Mouse (Mus musculus) spleen, postnatal 14 days (tissue): Measurements from ENCODE around the gene Clec4b1.
"Not testable (repeated sequence)": the region's sequence is repeated elsewhere in the genome, so short reads cannot be mapped to it uniquely, and the experiment has no call there.

ENCODE experiments used
- DNase-seq, 2 experiments: peaks; one replicate each; pipeline ENCODE4 v3.0.0; 2021 to 2022; ENCODE audit warnings: low spot score in 2 of 2

The Clec4b1 gene

GRCm38 (mm10) chr6:123049742-123050372, at the start of gene Clec4b1:
Gene Clec4b1, plus strand, starts transcription at chr6:123049962.
- DNase-seq = no peak

DNA sequence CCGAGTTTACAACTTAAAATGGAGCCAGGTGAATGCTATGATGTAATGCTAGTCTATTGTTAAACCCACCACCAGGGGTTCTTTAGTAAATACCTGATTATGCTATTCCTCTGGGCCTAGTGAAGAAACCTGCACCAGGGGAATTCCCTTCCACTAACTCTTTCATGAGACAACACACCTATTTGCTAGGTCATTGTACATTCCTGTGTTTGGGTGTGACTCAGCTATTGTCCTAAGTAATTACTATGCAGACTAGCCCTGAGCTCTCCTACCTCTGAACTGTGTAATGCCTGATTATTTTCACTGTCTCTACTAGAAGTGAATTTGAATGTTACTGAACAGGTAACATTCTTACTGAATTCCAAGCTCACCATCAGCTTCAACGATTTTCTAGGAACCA, 45.1 kb upstream of the Clec4b1 start:
- not testable (repeated sequence) for DNase-seq

DNA sequence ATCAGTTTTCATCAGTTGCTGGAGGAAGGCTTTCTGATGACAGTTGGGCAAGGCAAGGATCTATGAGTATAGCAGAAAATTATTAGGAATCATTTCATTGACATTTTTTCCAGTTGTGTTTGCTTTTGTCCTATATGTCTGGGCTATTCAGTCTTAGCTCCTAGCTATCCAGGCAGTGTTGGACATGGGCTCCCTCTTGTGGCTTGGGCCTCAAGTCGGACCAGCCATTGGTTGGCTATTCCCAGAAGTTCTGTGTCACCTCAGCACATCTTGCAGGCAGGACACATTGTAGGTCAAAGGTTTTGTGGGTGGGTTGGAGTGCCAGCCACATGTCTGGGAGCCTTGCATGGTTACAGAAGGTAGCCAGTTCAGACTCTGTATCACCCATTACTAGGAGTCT, 44.2 kb upstream of the Clec4b1 start:
- no peak for DNase-seq

DNA sequence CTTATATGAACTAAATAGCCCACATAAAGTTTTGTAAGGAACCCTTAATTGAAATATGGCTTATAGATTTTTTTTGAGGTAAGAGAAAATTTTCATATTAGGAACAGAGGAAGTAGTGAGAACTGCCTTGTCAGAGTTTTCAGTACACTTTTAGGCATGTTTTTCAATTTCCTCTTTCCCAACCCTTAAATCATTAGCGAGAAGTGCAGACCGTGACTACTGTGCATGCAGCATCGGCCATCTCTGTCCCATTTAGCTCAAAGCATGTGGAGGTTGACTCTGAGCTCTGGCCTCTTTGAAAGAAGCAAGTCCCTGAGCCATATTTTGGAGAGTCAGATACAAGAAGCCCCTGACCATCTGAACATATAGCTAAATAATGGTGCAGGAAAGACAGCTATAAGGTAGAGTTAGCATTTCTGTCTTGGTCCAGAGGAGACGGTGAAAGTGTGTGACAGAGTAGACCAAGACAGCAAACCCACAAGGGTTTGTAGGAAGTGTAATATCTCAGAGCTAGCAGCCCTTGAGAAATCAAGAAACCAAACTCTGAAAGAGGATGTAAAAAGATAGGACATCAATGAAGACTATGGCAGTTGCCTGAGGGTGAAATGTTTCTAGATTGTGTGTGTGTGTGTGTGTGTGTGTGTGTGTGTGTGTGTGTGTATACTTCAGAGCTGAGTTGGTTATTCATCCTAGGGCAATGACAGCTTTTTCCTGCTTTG, 45.5 kb downstream of the Clec4b1 start:
- DNase-seq = no peak

GRCm38 (mm10) chr6:123106128-123106527, 56.4 kb downstream of the Clec4b1 start, which contains the start of gene Clec4a2:
Gene Clec4a2, plus strand, starts transcription at chr6:123106428.
- not testable (repeated sequence) for DNase-seq
